Mouse (Mus musculus) embryo, embryonic 10 days (tissue): ENCODE results near the gene Gm5580.
"Not testable (repeated sequence)": the region's sequence is repeated elsewhere in the genome, so short reads cannot be mapped to it uniquely, and the experiment has no call there.

Source experiments
- DNase-seq: peaks from one replicate; pipeline ENCODE4 v3.0.0-alpha.2; 2015; ENCODE audit warnings: low spot score

Gene Gm5580

GRCm38 (mm10) chr6:116550841-116551240 is at the start of gene Gm5580:
TSS of gene Gm5580 (plus strand) at chr6:116551141.
- DNase-seq = not testable (repeated sequence)

DNA sequence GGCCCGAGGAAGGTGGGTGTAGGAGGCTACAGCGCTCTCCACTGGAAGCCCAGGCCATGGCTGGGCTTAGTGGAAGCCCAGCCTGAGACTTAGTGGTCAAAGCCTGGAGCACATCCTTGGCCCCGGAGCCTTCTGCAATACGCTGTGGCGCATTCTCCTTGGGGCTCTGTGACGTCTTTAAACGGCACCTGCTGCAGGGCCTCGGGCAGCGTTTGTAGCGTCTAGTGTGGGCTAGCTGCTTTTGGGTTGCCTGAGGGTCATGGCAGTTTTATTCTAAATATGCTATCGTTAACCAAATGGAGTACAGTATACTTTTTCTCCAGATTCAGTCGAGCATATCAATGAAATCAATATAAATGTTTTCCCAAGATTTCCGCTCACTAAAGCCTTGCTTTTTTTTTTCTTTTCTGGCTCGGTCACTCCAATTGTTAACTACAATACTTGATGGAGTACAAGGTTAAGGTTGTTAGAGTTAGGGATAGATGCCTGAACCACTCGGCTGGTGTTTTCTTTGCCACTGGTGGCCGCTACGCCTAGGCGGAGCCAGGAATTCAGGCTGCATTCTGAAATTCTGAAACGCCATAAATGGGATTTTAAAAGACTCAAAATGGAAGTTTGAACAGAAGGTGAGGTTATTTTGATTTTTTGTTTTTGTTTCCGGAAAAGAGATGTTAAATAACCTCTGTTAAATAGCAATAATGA is 44.5 kb upstream of the Gm5580 start, which contains the start of gene Olfr212:
Olfr212 (plus strand) TSS at position 215 of the 702 bp plus-strand sequence.
- DNase-seq = not testable (repeated sequence)

GRCm38 (mm10) chr6:116514832-116515231 is 36.1 kb upstream of the Gm5580 start:
- DNase-seq = no peak

- DNase-seq = no peak
These were observed 12.8 kb upstream of the Gm5580 start, which contains the start of gene Olfr213 for GRCm38 (mm10) chr6:116538156-116538555. TSS of gene Olfr213 (plus strand) at chr6:116538456.

DNA sequence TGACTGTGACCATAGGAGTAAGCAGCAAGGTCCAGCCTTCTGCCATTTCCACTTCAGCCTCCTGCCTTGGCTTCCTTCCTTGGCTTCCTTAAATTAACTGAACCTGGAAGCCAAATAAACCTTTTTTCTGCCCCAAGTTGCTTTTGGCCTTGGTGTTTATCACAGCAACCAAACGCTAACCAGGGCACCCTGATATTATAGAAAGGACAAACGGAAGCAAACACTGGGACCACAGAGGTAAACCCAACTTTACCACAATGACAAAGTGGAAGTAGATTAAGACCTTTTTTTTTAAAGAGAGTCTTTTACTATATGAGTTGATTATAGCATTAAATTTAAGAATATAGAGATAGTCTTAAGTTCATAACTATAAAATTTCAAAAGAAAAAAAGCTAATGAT is 8.4 kb upstream of the Gm5580 start:
- no peak for DNase-seq

DNA sequence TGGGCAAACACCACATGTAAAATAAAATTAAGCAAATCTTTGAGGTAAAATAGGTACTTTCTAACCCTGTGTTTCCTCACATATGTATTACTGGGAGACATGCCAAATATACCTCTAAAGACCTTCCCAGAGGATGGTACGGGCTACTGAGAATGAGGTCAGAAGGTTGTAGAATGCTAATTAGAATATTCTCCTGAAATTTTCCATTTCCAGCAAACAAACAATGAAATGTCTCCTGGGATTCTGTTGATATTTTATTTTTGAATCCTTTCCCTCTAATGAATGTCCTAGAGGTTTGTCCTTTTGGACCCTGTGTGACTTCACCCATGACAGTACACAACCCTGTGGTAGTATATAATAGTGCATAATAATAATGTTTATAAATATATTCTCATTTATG is 3.0 kb downstream of the Gm5580 start, which contains the start of gene Olfr214:
Olfr214 (plus strand) TSS at position 301 of the 400 bp plus-strand sequence.
- DNase-seq = no peak

DNA sequence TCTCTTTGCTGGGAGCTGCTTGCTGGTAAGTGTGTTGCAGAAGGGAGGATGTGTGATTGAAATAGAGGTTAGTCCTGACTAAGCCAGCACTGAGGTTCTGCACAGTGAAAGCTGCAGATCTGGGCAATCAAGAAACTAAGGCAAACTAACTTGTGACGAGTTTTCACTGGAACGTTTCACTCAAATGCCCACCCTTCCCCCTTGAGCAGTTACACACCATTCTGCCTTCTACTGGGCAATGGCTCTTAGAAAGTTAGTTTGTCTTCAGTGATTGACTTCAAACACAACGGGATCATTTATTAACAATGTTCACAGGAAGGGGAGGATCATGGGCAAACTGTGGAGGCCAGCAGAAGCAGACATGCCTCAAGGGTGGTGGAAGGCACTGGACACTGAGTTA is 4.0 kb downstream of the Gm5580 start:
- no peak for DNase-seq

GRCm38 (mm10) chr6:116569834-116570233 is 18.9 kb downstream of the Gm5580 start:
- peak; percentile 74 for DNase-seq

DNA sequence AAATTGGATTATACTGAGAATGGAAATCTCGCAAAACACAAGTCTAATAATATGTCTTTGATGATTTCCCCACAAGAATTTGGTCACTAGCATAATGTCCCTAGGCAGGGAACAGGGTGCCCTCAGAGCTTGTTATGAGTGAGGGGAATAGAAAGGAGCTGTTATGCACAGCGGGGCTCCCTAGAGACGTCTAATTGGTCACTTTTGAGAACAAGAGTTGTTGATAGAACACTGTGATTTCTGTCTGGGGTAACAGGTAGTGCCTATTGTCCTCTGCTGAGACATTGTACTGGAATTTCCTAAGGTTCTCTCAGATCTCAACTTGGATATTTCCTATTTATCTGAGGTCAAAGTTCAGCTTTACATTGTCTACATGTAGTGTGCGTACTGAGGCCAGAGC is 33.2 kb downstream of the Gm5580 start, which contains the start of gene Olfr215:
Olfr215 (minus strand) TSS at position 101 of the 400 bp plus-strand sequence.
- DNase-seq = no peak

DNA sequence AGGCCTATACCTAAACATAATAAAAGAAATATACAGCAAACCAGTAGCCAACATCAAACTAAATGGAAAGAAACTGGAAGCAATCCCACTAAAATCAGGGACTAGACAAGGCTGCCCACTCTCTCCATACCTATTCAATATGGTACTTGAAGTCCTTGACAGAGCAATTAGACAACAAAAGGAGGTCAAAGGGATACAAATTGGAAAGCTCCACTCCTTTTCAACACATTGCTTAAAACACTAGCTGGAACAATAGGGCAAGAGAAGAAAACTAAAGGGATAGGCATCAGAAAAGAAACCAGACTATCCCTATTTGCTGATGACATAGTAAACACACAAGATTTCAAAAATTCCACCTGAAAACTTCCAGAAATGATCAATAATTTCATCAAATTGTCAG is 50.0 kb downstream of the Gm5580 start:
- not testable (repeated sequence) for DNase-seq
